10 mouse cellular contexts compared by ENCODE assay signal in genomic region chr17:4173951-4174361, GRCm38 (mm10).
DNase-seq lines count a peak whose midpoint lies in the region; ATAC-seq and TF ChIP-seq lines count a peak whose summit lies in the region.
"Had no signal": no experiment of that assay in that cellular context is flagged by ENCODE, and none has a peak within 500 bp of the region (broad histone marks: within the 10 kb centered on the region; RNA-seq: fewer than 3 reads in every experiment).

No protein-coding gene starts in this region.

- H3K36me3 ChIP-seq in intestine, embryonic 15.5 days = no peaks in the 10 kb centered on the region
- H3K36me3 ChIP-seq in intestine, postnatal 0 days (ENCODE audit: control insufficient read depth, insufficient read depth) = no peaks in the 10 kb centered on the region
- H3K36me3 ChIP-seq in kidney, embryonic 15.5 days = no peaks in the 10 kb centered on the region
- H3K36me3 ChIP-seq in stomach, embryonic 14.5 days (ENCODE audit: control insufficient read depth, insufficient read depth, low read length) = no peaks in the 10 kb centered on the region
- H3K36me3 ChIP-seq: hindbrain, embryonic 15.5 days; midbrain, embryonic 10.5 days had no signal

- DNase-seq in heart, adult 8-10 months (ENCODE audit: low spot score) = peak; percentile 78
- DNase-seq in testis, postnatal 10 days (ENCODE audit: low spot score) = no peak
- DNase-seq in urinary bladder, postnatal 4 days (ENCODE audit: low spot score in 2 of 2) = no peak
- no peak for DNase-seq in layer of hippocampus, adult 9-10 months (ENCODE audit: low spot score)

- WGBS in intestine, embryonic 15.5 days = 30% methylated on average over 4 of the region's 4 CpGs
- WGBS in intestine, postnatal 0 days = 48% methylated on average over 4 of the region's 4 CpGs
- 53% methylated on average over 4 of the region's 4 CpGs for WGBS in kidney, embryonic 15.5 days
- WGBS in stomach, embryonic 14.5 days = 21% methylated on average over 4 of the region's 4 CpGs

- no peak overlapping the region for H3K4me2 ChIP-seq in intestine, embryonic 15.5 days (replicated peaks)
- no peak overlapping the region for H3K4me2 ChIP-seq in intestine, postnatal 0 days (replicated peaks; ENCODE audit: low read depth)
- H3K4me2 ChIP-seq in kidney, embryonic 15.5 days = no peak overlapping the region
- H3K4me2 ChIP-seq in stomach, embryonic 14.5 days (replicated peaks; ENCODE audit: low read depth, low read length) = no peak overlapping the region
- H3K4me2 ChIP-seq: hindbrain, embryonic 15.5 days had no signal

- H3K9me3 ChIP-seq in intestine, embryonic 15.5 days = no peaks in the 10 kb centered on the region
- H3K9me3 ChIP-seq in intestine, postnatal 0 days (ENCODE audit: control insufficient read depth) = no peaks in the 10 kb centered on the region
- H3K9me3 ChIP-seq in kidney, embryonic 15.5 days (replicated peaks) = no peaks in the 10 kb centered on the region
- no peaks in the 10 kb centered on the region for H3K9me3 ChIP-seq in stomach, embryonic 14.5 days (ENCODE audit: control insufficient read depth, low read depth, low read length)
- H3K9me3 ChIP-seq: hindbrain, embryonic 15.5 days; midbrain, embryonic 10.5 days had no signal

- ATAC-seq in intestine, embryonic 15.5 days = peak; percentile 51
- no peak for ATAC-seq in intestine, postnatal 0 days
- ATAC-seq in kidney, embryonic 15.5 days (replicated peaks; ENCODE audit: low FRiP score) = peak; percentile 90
- peak; percentile 42; the same call in 1 of the 2 replicates for ATAC-seq in stomach, embryonic 14.5 days (ENCODE audit: insufficient number of reproducible peaks, insufficient read depth, low FRiP score, low read depth)

- H3K4me3 ChIP-seq in intestine, embryonic 15.5 days (replicated peaks) = no peak overlapping the region
- H3K4me3 ChIP-seq in intestine, postnatal 0 days (ENCODE audit: low read depth, low read length) = no peak overlapping the region
- no peak overlapping the region for H3K4me3 ChIP-seq in kidney, embryonic 15.5 days (replicated peaks)
- H3K4me3 ChIP-seq in stomach, embryonic 14.5 days (ENCODE audit: low read depth, low read length) = no peak overlapping the region
- H3K4me3 ChIP-seq: hindbrain, embryonic 15.5 days; midbrain, embryonic 10.5 days had no signal

- no peak for TF ChIP-seq CTCF in intestine, postnatal 0 days (IDR thresholded peaks at IDR 0.05; ENCODE audit: low read depth)

- no peaks in the 10 kb centered on the region for H3K27me3 ChIP-seq in intestine, embryonic 15.5 days (replicated peaks)
- H3K27me3 ChIP-seq in intestine, postnatal 0 days (replicated peaks; ENCODE audit: control insufficient read depth, insufficient read depth, low read length) = no peaks in the 10 kb centered on the region
- no peaks in the 10 kb centered on the region for H3K27me3 ChIP-seq in kidney, embryonic 15.5 days
- H3K27me3 ChIP-seq in stomach, embryonic 14.5 days (ENCODE audit: control insufficient read depth, insufficient read depth, low read length) = no peaks in the 10 kb centered on the region
- H3K27me3 ChIP-seq: hindbrain, embryonic 15.5 days had no signal

- no peak overlapping the region for H3K9ac ChIP-seq in intestine, embryonic 15.5 days
- no peak overlapping the region for H3K9ac ChIP-seq in intestine, postnatal 0 days (ENCODE audit: low read depth, low read length)
- no peak overlapping the region for H3K9ac ChIP-seq in kidney, embryonic 15.5 days
- no peak overlapping the region for H3K9ac ChIP-seq in stomach, embryonic 14.5 days (replicated peaks; ENCODE audit: low read depth, low read length)
- H3K9ac ChIP-seq: hindbrain, embryonic 15.5 days had no signal

- H3K27ac ChIP-seq in intestine, embryonic 15.5 days = no peak overlapping the region
- H3K27ac ChIP-seq in intestine, postnatal 0 days (ENCODE audit: low read depth, low read length) = no peak overlapping the region
- H3K27ac ChIP-seq in kidney, embryonic 15.5 days = peak overlapping the region; percentile 81
- peak overlapping the region; percentile 45; the same call in 1 of the 2 replicates for H3K27ac ChIP-seq in stomach, embryonic 14.5 days (ENCODE audit: low read length)
- H3K27ac ChIP-seq: midbrain, embryonic 10.5 days had no signal

- peaks cover 2% of the 10 kb centered on the region; the same call in 1 of the 2 replicates for H3K4me1 ChIP-seq in intestine, embryonic 15.5 days (replicated peaks)
- H3K4me1 ChIP-seq in intestine, postnatal 0 days (replicated peaks; ENCODE audit: control insufficient read depth, insufficient read depth, low read length) = no peaks in the 10 kb centered on the region
- H3K4me1 ChIP-seq in kidney, embryonic 15.5 days = peaks cover 43% of the 10 kb centered on the region
- H3K4me1 ChIP-seq in stomach, embryonic 14.5 days (ENCODE audit: control insufficient read depth, insufficient read depth, low read length) = peaks cover 12% of the 10 kb centered on the region; the same call in 1 of the 2 replicates

Comparison
In these comparisons a context has a peak if more than half of its experiments do, and no peak if none do; other contexts are left out.
1. H3K27ac ChIP-seq: peak in kidney, embryonic 15.5 days (single experiment) and stomach, embryonic 14.5 days (single experiment); none in intestine, embryonic 15.5 days (single experiment) and intestine, postnatal 0 days (single experiment).